Mouse (Mus musculus) CH12F3 (cell line): ENCODE data around the gene Lrrc57.

Experiments used
- in situ Hi-C: fragments of 300-500 bp; cut with MboI; formaldehyde crosslinking; loops from 2 replicates; pipeline ENCODE4 v1.14.3; 2020; ENCODE audit warnings: low sequenced_read_pairs

The Lrrc57 gene

GRCm38 (mm10) chr2:120608830-120609723 is at the start of gene Lrrc57, which contains the start of gene Haus2:
Gene Lrrc57, minus strand, starts transcription at chr2:120609520.
Gene Haus2, plus strand, starts transcription at chr2:120609383.
- in situ Hi-C loops, result no loop called here

GRCm38 (mm10) chr2:120658486-120658885 is 49.2 kb upstream of the Lrrc57 start:
- in situ Hi-C loops, result no loop called here

DNA sequence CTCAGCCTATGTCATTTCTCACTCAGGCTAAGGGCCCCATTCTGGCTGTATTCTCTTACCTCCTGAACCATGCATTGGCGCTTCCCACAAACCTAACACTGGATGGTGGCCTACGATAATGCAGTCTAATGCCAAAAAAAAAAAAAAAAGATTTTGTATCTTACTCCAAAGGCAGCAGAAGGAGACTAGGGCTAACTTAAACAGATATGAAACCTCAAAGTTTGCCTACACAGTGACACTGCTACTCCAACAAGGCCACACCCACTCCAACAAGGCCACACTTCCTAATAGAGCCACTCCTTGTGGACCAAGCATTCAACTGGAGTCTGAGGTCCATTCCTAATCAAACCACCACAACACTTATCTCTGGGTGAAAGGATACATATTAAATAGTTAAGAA is 47.4 kb upstream of the Lrrc57 start:
- in situ Hi-C loops, result no loop called here

- in situ Hi-C loops, result no loop called here
These were observed 46.6 kb upstream of the Lrrc57 start for GRCm38 (mm10) chr2:120655905-120656304.

DNA sequence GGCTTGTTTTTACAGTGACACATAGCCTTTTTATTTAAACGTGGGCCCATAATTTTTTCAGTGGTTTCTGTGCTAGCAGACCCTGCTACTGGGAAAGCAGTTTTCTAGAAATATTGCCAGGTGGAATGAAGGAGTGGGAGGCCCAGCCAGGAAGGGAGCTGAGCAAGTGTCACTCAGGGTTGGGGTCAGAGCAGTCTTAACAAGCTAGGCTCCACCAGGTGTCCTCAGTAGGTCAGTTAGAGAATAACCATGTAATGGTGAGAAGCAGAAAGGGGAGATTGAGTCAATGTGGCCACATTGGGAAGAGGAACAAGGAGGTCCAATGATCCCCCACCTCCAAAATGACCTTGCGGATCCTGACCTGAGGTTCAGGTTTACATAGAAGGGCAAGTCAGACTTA is 45.4 kb upstream of the Lrrc57 start:
- in situ Hi-C loops, result no loop called here

GRCm38 (mm10) chr2:120652925-120653284 is 43.6 kb upstream of the Lrrc57 start:
- in situ Hi-C loops, result no loop called here

- in situ Hi-C loops, result no loop called here
These were observed 43.1 kb upstream of the Lrrc57 start for GRCm38 (mm10) chr2:120652256-120652924.

DNA sequence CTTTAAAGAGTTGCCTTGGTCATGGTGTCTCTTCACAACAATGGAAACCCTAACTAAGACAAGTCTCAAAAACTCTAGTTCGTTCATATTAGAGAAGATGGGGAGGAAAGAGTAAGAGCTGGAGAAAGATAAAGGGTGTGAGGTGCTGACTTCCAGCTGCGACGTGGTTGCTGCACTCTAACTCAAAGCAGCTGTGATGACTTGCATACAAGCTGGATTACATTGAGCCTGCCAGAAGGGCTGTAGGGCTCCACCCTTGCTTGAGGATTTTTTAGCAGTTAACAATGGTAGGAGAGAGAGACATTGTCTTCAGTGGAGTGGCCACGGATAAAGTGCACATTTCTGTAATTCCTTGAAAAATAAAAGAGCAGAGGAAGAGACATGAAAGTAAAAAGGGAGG is 37.5 kb upstream of the Lrrc57 start:
- in situ Hi-C loops, result no loop called here

DNA sequence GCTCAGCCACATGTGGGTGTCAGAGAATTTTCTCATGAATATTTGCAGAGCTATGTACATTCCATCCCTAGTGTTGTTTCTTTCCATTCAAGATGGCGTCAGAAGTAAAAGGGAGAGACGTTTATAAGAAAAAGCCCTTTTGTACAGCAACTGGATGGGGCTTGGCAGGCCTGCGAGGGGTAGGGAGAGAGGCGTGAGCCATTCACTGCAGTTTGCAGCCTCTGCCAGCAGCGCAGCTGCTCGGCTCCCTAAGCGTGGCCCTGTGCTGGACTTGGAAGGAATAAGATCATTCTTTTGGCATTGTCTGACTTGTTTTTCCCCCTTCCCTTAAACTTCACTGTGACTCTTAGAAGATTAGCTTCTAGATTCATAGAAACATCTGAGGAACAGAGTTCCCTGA is 34.5 kb upstream of the Lrrc57 start:
- in situ Hi-C loops, result no loop called here

- in situ Hi-C loops, result no loop called here
These were observed 31.5 kb upstream of the Lrrc57 start for GRCm38 (mm10) chr2:120640835-120641234.

- in situ Hi-C loops, result no loop called here
These were observed 22.6 kb upstream of the Lrrc57 start for GRCm38 (mm10) chr2:120631957-120632356.

DNA sequence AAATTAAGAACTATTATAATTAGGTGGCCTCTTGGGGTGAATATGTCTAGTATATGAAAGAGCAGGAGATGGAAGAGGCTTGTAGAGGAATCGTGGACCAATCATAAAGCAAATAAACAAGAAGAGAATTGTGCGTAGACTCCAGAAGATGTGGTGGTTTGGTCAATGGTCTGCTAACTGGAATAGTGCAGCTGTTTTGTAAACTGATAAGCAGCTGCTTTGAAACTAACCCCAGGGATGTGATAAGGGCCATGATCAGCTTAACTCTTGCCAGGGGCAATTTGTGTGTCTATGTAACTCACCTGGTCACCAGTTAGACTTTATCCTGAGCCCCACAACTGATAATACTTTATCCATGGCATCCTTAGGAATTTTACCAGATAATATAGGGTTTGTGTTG is 22.2 kb upstream of the Lrrc57 start:
- in situ Hi-C loops, result no loop called here

GRCm38 (mm10) chr2:120630655-120631054 is 21.3 kb upstream of the Lrrc57 start:
- in situ Hi-C loops, result no loop called here

- in situ Hi-C loops, result no loop called here
These were observed 20.9 kb upstream of the Lrrc57 start for GRCm38 (mm10) chr2:120630246-120630645.

DNA sequence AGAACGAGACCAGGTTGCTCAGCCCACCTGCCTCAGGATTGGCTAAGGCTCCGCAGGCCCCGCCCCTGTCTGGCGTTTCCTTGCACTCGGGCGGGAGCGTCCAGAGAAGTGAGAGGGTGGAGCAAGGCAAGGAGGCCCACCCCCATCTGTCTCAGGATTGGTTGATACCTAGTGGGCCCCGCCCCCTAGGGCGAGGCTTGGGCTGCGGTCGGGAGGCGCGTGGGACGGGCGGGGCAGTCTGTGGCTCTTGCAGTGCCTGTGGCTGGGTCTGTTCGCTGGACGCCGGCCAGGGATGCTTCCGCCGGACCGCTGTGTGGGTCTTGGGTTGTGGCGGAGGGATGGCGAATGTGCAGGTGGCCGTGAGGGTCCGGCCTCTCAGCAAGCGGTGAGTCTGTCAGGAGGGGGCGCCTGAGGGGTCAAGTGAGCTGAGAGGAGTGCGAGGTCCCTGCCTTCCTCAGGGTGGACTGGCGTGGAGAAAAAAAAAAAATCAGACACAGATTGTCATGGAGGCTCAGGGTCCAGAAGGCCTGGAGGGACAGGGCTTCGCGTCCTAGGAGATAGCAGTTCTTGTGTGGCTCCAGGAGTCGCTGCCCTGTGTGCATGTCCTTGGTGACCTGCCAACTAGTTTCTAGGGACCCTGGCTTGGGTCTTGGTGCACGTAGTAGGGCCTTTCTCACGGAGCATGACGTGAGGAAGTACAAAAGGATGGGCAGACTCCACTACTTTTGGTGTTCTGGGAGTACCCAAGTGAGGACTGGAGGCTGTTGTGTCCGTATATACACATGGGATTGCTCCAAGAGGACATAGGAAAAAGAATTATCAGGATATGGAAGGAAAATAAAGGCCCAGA is 19.8 kb upstream of the Lrrc57 start, which contains the start of gene Stard9:
Stard9 (plus strand) TSS at position 236 of the 850 bp plus-strand sequence.
- in situ Hi-C loops, result no loop called here

DNA sequence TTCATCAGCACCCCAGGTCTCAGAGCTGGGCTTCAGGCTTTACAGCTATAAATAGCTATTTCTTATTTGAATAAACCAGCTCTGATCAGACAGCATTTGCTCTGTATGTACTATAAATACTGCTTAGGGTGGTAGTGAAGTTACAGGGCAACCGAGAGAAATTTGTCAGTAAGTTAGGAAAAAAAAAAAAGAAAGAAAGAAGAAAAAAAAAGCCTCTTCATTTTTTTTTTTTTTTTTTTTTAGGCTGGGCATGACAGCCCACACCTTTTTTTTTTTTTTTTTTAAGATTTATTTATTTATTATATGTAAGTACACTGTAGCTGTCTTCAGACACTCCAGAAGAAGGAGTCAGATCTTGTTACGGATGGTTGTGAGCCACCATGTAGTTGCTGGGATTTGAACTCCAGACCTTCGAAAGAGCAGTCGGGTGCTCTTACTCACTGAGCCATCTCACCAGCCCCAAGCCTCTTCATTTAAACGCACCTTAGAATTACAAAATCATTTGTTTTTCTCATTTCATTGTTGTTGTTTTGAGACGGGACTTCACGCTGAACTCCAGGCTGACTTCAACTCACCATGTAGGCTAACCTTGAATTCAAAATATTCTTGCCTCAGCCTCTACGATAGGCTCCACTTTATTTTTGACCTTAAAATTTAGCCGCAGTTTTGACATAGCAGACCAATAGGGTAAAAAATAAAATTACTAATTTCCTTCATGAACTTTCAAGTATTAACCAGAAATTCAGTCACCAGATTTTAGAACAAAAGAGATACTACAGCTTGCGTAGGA is 19.0 kb upstream of the Lrrc57 start:
- in situ Hi-C loops, result no loop called here

- in situ Hi-C loops, result no loop called here
These were observed 13.6 kb upstream of the Lrrc57 start for GRCm38 (mm10) chr2:120622920-120623319.

- in situ Hi-C loops, result no loop called here
These were observed 10.2 kb upstream of the Lrrc57 start for GRCm38 (mm10) chr2:120619538-120619937.

- in situ Hi-C loops, result no loop called here
These were observed 7.2 kb upstream of the Lrrc57 start for GRCm38 (mm10) chr2:120616279-120617163.
